Mouse (Mus musculus) heart, embryonic 14.5 days (tissue): ENCODE data around the gene Foxe3. TPM values are rescaled to one million over a fixed set of nuclear protein-coding genes. Genes with fewer than 3 reads are reported as not detected.

Experiments
- ATAC-seq: fragments of 200-750 bp; cut with Nextera tagmentation; 2 replicates; pipeline ENCODE4 v1.8.0; 2017; ENCODE audit warnings: low read depth, moderate TSS enrichment; ENCODE audit not compliant: insufficient number of reproducible peaks, insufficient read depth, low FRiP score
- H3K27ac ChIP-seq, 2 experiments: fragments of 200-500 bp in 1 of 2; fragments of 300-500 bp in 1 of 2; sonication (generic) in 1 of 2; replicated peaks in 1 of 2; 2 replicates each; pipeline ENCODE4 v1.5.1; 2012 to 2014; ENCODE audit warnings: low read depth in 2 of 2, low read length in 2 of 2, control low read depth in 1 of 2, mild to moderate bottlenecking in 1 of 2, mixed read lengths in 1 of 2; ENCODE audit not compliant: control insufficient read depth in 1 of 2, insufficient read depth in 1 of 2
- H3K27me3 ChIP-seq: fragments of 300-500 bp; sonication (generic); 2 replicates; pipeline ENCODE4 v1.6.1; 2014; ENCODE audit warnings: mild to moderate bottlenecking, low read length, control low read depth; ENCODE audit not compliant: control insufficient read depth, insufficient read depth
- H3K36me3 ChIP-seq: fragments of 300-500 bp; sonication (generic); 2 replicates; pipeline ENCODE4 v1.6.1; 2014; ENCODE audit warnings: mild to moderate bottlenecking, control low read depth, low read length, mixed read lengths; ENCODE audit not compliant: control insufficient read depth, insufficient read depth
- H3K4me1 ChIP-seq, 2 experiments: fragments of 200-500 bp in 1 of 2; fragments of 300-500 bp in 1 of 2; sonication (generic) in 1 of 2; 2 replicates each; pipeline ENCODE4 v1.6.1; 2012 to 2014; ENCODE audit warnings: low read length in 2 of 2, control low read depth in 1 of 2, mixed read lengths in 1 of 2; ENCODE audit not compliant: control insufficient read depth in 2 of 2, insufficient read depth in 2 of 2
- H3K4me2 ChIP-seq: fragments of 300-500 bp; sonication (generic); 2 replicates; pipeline ENCODE4 v1.6.1; 2014; ENCODE audit warnings: mild to moderate bottlenecking, low read length
- H3K4me3 ChIP-seq, 2 experiments: fragments of 200-500 bp in 1 of 2; fragments of 300-500 bp in 1 of 2; sonication (generic) in 1 of 2; 2 replicates each; pipeline ENCODE4 v1.5.1; 2012 to 2014; ENCODE audit warnings: low read length in 2 of 2, mild to moderate bottlenecking in 2 of 2, control low read depth in 1 of 2, low read depth in 1 of 2, moderate library complexity in 1 of 2; ENCODE audit not compliant: control insufficient read depth in 1 of 2, insufficient read depth in 1 of 2
- H3K9ac ChIP-seq: fragments of 300-500 bp; sonication (generic); 2 replicates; pipeline ENCODE4 v1.6.1; 2014; ENCODE audit warnings: mild to moderate bottlenecking, low read length
- H3K9me3 ChIP-seq: fragments of 300-500 bp; sonication (generic); 2 replicates; pipeline ENCODE4 v1.6.1; 2016; ENCODE audit warnings: low read length, control low read depth; ENCODE audit not compliant: control insufficient read depth
- WGBS: fragments of 180-500 bp; shearing (Covaris S2); extraction: QIAGEN DNeasy Blood & Tissue Kit; methylation state at CpG from one replicate; pipeline ENCODE4 v1.1.7; 2014; 5-methylcytosine and 5-hydroxymethylcytosine counted together
- polyA plus RNA-seq: library from polyadenylated mRNA; unstranded; fragments of >200 nt; fragmentation: Nextera tagmentation; extraction: Ambion mirVana; gene quantifications from 2 replicates; pipeline ENCODE4 v1.2.1, GENCODE M21; 2014

The Foxe3 gene
- polyA plus RNA-seq, 1 experiment from 2014 or later = not detected

DNA sequence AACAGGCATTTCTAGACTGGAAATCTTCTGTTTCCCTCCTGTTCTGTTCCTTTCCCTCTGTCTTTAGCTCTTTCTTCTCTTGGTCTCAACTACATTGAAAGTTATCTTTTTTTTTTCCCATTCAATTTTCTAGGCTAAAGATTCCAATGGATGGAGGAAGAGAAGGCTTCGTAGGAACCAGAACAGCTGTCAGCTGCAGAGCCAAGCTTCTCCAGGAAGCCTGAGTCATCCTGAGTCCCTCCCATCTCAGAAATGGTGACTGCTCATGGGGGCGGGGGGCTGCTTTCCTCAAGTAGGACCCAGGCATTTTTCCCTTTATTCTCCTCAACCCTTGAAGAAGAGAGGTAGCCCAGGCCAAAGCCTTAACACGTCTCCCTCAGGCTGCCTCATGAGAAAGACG, 9.8 kb downstream of the Foxe3 start:
- Histone ChIP-seq H3K4me2 (no peak overlapping the region), H3K4me1 (peaks cover 0 to 3% of the 10 kb centered on the region in 2 experiments; a peak in 1 of 4 replicates), H3K27me3 (peaks cover 85% of the 10 kb centered on the region), H3K9ac (no peak overlapping the region), H3K9me3 (no peaks in the 10 kb centered on the region), H3K36me3 (no peaks in the 10 kb centered on the region), H3K4me3 (no peak overlapping the region), H3K27ac (no peak overlapping the region)
- ATAC-seq = no peak
- WGBS = 38% methylated on average over 4 of the region's 4 CpGs

DNA sequence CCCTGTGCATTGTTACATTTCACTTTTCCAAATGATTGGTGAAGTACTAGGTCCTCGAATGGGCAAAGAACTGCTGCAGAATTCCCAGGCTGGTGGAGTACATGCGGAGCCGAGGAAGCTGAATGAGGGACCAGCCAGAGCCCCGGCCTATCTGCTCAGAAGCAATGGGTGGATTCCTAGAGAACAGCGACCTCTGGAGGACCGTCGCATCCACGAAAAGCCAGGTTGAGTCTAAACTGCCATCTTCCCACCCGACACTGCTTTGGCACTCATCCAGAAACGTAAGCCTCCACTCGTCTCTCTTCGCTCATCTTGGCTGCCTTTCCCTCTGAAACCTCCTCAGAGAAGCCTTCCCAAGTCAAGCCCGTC, 12.2 kb downstream of the Foxe3 start:
- H3K9me3 ChIP-seq = no peaks in the 10 kb centered on the region
- H3K4me2 ChIP-seq = no peak overlapping the region
- H3K9ac ChIP-seq = no peak overlapping the region
- H3K27me3 ChIP-seq = peaks cover 90% of the 10 kb centered on the region
- peaks cover 0 to 6% of the 10 kb centered on the region in 2 experiments; a peak in 2 of 4 replicates for H3K4me1 ChIP-seq
- ATAC-seq = no peak
- no peak overlapping the region for H3K4me3 ChIP-seq
- no peak overlapping the region for H3K27ac ChIP-seq
- WGBS = 2% methylated on average over 13 of the region's 13 CpGs
- no peaks in the 10 kb centered on the region for H3K36me3 ChIP-seq

DNA sequence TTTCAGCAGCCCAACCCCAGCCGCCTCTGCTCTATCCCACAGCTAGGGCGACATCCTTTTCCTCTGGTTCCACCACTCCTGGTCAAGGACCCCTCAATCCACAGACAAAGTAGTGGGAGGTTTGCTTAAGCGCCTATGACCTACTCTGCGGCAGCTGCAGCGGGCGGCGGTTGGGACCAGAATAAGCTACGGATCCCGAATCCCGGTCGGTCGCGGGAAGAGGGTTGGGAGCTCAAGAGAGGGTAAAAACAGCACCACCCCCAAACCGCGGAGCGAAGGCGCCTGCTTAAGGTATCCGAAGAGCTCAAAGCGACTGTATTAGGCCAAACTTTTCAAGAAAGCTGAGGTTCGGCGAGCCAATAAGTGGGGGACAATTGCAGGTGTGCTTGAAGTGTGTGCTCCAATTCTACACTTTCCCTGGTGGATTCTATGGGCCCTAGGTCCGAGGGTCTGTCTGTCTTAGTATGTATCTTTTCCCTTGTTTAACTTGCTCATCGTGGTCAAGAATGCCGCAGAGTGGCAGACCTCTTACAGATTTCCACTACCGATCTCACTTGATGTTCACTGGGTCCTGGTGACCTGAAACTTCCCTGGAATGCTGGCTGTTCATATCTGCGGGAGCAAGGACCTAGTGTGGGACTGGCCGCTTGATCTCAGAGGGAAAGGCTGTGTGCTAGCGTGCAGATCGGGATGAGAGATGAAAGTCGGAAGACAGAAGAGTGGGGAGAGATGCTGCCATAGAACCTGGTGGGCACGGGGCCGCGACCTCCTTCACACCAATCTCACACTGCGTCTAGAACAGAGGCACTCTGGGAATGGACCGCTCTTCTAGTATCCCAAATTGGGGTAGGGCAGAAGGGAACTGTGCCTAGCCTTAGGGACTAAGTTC, 12.9 kb downstream of the Foxe3 start:
- Histone ChIP-seq H3K4me3 (no peak overlapping the region), H3K27ac (no peak overlapping the region), H3K9ac (no peak overlapping the region), H3K4me1 (peaks cover under 1 to 6% of the 10 kb centered on the region in 2 experiments; a peak in 2 of 4 replicates), H3K36me3 (no peaks in the 10 kb centered on the region), H3K9me3 (no peaks in the 10 kb centered on the region), H3K4me2 (no peak overlapping the region), H3K27me3 (peaks cover 95% of the 10 kb centered on the region)
- WGBS = 3% methylated on average over 35 of the region's 35 CpGs
- no peak for ATAC-seq

DNA sequence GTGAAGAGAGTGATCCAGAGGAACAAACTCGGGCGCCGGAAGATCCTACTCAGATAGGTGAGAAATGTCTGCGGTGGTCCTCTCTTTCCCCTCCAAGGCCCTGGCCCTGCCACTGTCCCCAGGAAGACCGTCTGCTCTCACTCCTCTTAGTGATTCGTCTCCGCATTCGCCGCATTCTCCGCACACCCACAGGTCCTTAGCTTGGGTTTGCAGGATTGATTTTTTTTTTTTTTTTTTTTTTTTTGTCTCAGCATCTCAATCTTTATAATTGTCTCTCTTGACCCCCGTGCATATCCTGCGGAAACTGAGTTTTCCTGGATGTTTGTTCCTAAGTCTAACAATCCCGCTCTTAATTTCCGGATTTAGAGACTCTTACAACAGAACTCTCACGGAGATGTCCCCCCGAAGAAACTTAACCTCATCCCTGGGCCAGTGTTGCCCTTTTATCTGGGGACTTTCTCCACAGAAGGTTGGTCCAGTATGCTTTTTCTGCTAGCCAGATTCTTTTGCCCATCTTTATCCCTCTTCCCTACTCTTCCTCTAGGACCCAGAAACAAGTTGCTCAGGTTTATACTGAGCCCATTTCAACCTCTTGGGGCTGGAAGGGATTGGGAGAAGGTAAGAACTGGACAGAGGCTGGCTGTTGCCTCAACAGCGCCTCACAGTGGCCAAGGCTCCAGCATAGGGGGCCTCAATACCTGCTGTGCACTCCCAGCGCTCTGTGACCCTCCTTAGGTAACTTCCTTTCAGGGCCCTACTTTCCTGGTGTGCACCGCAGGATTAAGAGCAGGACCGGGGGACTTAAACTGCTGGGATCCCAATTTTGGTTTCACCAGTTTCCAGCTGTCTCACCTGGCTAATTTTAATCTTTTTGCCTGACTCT, 16.0 kb downstream of the Foxe3 start:
- Histone ChIP-seq H3K4me2 (peak overlapping the region; percentile 91), H3K27ac (no peak overlapping the region), H3K9ac (peak overlapping the region; percentile 63; the same call in 1 of the 2 replicates), H3K9me3 (no peaks in the 10 kb centered on the region), H3K27me3 (peaks cover 99% of the 10 kb centered on the region), H3K36me3 (no peaks in the 10 kb centered on the region), H3K4me1 (peaks cover 6% of the 10 kb centered on the region in 2 experiments; a peak in 3 of 4 replicates), H3K4me3 (peak overlapping the region; percentile 54 to 59)
- ATAC-seq = no peak
- WGBS = 3% methylated on average over 20 of the region's 20 CpGs

DNA sequence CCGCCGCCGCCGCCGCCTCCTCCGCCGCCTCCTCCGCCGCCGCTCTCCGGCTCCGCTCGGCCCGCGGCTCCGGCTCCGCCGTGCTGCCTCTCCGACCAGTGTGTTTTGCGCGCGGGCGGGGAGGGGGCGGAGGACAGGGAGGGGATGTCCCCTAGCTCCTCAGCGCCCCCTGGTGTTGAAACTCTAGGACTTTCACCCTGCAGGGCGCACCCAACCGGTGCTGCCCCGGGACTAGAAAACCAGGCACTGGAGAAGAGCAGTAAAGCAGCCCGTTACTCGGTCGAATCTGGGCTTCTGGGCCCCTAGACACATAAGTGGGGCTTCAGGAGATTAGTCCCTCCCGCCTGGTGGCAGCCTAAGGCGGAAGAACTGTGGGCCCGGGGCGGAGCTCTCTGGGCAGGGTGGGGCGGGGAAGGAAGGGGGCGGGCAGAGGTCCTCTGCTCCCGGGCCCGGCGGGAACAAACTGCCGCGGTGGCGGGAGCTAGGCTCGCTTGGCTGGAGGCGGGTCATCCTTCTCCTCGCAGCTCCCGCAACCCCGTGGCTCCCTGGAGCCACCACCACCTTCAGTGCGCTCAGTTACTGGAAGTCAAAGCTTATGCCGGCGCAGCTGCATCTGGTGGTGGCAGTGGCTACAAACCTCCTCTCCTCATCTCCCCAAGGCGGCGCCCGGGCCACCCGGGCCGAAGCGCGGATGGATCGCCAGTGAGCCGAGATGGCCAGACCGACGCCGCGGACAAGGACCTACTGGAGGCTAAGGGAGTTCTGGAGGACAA, 16.8 kb downstream of the Foxe3 start, which contains the start of gene Foxd2:
Gene Foxd2 (minus strand): TSS at position 45 of the 773 bp plus-strand sequence.
- Histone ChIP-seq H3K9ac (peak within 1 kb of the TSS; percentile 63), H3K4me2 (peak within 1 kb of the TSS; percentile 91), H3K9me3 (no peaks in the 10 kb centered on the region), H3K27me3 (peaks cover 99% of the 10 kb centered on the region), H3K27ac (no peak within 1 kb of the TSS), H3K4me1 (peaks cover 6% of the 10 kb centered on the region in 2 experiments; a peak in 3 of 4 replicates), H3K36me3 (no peaks in the 10 kb centered on the region), H3K4me3 (peak within 1 kb of the TSS; percentile 54 to 59)
- WGBS = under 1% methylated on average over 57 of the region's 64 CpGs
- peak; percentile 83 for ATAC-seq

DNA sequence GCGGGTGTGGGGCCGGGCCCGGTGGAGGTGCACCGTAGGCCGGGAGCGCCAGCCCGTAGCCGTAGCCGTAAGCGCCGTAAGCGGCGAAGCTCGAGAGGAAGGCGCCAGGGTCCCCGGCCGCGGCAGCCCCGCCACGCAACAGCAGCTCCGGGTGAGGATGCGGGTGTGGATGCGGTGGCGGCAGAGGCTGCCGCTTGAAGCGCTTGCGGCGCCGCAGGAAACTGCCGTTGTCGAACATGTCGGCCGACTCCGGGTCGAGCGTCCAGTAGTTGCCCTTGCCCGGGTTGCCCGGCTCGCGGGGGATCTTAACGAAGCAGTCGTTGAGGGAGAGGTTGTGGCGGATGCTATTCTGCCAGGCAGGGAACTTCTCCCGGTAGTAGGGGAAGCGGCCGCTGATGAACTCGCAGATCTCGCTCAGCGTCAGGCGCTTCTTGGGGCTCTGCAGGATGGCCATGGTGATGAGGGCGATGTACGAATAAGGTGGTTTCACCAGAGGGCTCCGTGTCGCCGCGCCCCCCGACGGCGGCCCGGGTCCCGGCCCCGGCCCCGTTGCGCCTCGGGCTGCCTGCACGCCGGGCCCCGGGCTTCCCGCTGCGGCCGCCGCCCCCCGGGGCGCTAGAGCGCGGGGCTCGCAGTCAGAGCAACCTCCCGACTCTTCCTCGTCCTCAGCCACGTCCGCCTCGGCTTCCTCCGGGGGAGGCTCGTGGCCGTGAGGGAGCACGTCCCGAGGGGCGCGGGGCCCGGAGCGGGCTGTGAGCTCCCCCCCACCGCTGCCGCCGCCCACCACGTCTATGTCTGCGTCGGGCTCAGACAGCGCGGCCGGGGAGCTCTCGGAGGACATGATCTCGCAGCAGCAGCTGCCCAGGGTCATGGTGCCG, 17.6 kb downstream of the Foxe3 start:
- H3K4me2 ChIP-seq = peak overlapping the region; percentile 91
- ATAC-seq = peak; percentile 41; the same call in 1 of the 2 replicates
- under 1% methylated on average over 101 of the region's 103 CpGs for WGBS
- no peaks in the 10 kb centered on the region for H3K36me3 ChIP-seq
- peak overlapping the region; percentile 63 for H3K9ac ChIP-seq
- no peak overlapping the region for H3K27ac ChIP-seq
- H3K27me3 ChIP-seq = peaks cover 99% of the 10 kb centered on the region
- peak overlapping the region; percentile 54 to 59 for H3K4me3 ChIP-seq
- peaks cover 3 to 6% of the 10 kb centered on the region in 2 experiments; a peak in 3 of 4 replicates for H3K4me1 ChIP-seq
- no peaks in the 10 kb centered on the region for H3K9me3 ChIP-seq
